Mouse (Mus musculus): ENCODE results near the gene Hs2st1.

Hs2st1 gene

GRCm38 (mm10) chr3:144380921-144381320 is 189.1 kb downstream of the Hs2st1 start:
- peak; percentile 81 for DNase-seq

- DNase-seq, result no peak
Measured at GRCm38 (mm10) chr3:144379801-144380200, 190.2 kb downstream of the Hs2st1 start.
